Mouse (Mus musculus): ENCODE results near the gene Ascc1.
"Not testable (repeated sequence)": the region's sequence is repeated elsewhere in the genome, so short reads cannot be mapped to it uniquely, and the experiment has no call there.

Gene Ascc1

DNA sequence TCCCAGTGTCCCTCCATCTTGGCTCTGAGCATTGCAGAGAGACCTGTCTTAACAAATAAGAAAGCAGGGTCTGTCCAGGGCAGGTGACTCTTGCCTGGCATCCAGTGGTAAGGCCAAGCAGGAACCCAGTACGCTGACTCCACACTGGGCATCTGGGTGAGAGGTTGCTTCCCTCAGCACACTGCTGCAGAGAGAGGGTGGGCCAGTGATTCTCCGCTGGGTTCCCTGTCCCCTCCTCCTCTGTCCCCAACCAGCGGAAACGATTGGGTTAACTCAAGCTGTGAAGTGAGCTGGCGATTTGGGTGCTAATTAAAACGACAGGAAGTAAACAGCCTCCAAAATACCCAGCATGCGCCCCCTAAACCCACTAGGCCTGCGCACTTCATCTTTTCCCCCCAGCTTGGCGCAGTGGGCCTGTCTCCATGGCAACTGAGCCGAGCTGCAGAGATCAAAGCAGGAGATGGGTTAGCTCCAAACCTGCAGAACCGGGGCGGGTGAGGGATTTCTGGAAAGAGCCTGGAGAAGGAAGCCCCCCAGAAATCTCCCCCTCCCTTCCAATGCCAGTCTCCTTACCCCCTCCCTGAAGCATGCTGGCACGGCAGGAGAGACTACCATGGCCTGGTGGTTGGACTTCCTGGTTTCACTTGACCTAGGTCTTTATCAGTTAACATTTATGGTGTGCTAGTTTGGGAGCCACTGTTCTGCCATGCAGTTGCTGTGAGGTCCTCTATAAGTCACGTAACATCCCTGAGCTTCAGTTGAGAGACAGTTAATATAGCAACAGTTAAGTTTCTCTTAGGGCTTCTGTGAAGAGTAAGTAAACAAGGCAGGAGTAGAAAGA lies 113.0 kb downstream of the Ascc1 start:
- DNase-seq (ENCODE audit: low read depth, low spot score): peak; percentile 85

GRCm38 (mm10) chr10:60116997-60117396 lies 114.4 kb downstream of the Ascc1 start:
- no peak for DNase-seq (ENCODE audit: low read depth, low spot score)

DNA sequence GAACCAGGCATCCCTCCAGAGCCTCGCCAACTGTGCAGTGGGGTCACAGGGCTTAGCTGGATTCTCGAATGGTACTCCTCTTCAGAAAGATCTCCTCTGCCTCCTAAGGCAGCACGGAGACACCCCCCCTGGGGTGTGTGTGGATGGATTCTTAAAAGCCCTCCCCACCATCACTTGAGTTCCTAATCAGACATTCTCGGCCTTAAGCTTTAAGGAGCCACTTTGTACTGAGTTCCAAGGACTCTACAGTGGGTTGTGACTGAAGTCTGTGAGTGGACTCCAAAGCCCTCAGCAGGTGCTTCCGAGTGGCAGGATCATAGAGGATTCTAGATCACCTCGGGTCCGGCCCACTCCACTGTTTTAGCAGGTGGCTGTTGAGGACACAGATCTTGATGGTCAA lies 115.9 kb downstream of the Ascc1 start:
- DNase-seq (ENCODE audit: low read depth, low spot score): no peak

DNA sequence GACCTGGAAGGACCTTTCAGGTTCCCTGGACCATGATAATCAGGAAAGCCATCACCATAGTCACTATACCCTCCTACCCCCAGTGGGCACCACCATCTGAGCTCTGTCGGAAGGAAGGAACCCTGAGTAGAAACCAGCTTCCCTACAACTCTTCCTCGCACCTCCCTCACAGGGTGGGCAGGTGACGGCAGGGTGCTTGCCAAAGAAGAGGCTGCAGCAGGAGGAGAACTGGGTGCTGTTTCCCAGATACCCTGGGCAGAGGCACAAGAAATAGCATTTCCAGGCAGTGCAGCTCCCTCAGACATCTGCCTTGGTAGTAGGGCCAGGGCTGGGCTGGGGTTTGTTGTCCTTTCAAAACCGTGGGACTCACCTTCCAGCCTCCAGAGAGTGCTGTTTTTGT lies 118.0 kb downstream of the Ascc1 start:
- DNase-seq (ENCODE audit: low read depth, low spot score): peak; percentile 72

DNA sequence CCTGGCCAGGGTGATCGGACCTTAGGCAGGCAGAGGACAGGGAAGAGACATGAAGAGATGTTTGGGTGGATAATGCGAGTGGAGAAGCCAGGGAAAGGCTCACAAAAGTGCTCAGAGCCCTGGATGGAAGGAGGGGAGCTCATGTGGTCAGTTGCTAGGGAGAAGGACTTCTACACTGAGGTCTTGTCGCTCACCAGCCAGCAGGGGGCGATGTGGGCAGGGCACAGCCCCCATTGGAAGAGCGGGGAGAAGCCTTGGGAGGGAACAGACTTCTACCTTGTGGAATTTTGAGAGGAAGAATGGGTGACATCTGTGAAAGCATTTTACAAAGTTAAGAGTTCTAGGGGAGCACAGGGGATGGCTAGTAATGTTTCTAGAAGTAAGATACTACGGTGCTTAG lies 121.5 kb downstream of the Ascc1 start:
- no peak for DNase-seq (ENCODE audit: low read depth, low spot score)

DNA sequence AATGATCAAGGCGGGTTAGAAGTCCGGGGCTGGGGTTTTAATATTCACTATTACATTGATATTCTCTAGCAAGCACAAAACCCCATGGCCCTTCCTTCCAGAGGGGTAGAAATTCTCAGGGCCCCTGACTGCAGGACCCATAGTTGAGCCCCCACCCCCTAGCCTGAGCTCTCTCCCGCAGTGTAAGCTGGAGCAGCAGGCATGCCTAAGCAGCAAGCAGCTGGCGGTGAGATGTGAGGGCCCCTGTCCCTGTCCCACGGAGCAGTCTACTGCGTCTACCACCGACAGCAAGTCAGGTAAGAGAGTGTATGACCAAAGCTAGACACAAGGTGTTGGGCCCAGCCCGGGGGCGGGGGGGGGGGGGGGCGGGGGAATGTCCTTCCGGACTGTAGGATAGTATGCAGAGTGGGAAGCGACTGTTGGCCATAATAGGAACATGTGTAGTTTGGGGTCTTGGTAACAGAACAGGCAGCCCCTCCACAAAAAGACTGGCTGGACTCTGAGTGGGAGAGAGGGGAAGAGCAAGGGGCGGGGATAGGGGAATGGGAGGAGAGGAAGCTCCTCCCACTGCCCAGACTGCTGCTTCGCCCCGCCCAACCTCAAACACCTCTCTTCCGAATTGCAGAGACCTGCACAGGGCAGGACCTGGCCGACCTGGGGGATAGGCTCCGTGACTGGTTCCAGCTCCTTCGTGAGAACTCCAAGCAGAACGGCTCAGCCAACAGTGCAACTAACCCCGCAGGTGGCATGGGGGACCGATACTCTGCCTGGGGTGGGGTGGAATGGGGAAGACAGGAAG lies 123.1 kb downstream of the Ascc1 start:
- DNase-seq (ENCODE audit: low read depth, low spot score): no peak

DNA sequence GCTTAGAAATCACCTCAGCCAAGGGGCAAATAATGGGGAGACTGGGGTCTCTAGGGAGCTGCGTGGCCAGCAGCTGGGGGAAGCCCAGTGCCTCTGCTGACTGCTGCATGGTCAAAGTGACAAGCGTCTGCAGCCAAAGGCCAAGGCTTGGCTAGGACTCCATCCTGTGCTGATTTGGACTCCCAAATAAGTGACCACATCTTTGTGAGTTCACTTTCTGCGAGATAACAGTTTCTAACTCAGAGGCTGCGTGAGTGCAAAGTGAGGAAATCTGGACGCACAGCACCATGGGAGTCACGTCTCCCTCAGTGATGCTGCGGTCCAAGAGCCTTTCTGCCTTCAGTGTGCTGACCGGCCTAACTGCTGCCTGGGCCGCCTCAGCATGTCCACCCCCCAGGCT lies 125.7 kb downstream of the Ascc1 start:
- DNase-seq (ENCODE audit: low read depth, low spot score): no peak

DNA sequence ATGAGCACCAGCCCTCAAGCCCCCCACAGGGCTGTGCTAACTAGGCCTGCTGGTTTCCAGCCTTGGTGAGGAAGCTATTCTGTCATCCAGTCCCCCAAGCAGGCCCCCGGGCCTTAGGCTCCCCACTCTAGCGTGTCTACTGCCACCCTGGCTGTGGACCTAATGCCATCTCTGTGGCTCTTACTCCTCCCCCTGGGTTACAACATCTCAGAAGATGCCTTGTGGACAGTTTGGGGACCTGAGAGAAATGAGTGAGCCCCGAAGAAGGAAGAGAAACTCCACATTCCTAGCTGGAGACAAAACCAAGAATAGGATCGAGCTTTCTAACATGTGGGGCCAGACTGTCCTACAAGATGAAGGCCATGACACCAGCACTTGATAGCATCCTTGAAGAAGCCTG lies 127.9 kb downstream of the Ascc1 start:
- no peak for DNase-seq (ENCODE audit: low read depth, low spot score)

DNA sequence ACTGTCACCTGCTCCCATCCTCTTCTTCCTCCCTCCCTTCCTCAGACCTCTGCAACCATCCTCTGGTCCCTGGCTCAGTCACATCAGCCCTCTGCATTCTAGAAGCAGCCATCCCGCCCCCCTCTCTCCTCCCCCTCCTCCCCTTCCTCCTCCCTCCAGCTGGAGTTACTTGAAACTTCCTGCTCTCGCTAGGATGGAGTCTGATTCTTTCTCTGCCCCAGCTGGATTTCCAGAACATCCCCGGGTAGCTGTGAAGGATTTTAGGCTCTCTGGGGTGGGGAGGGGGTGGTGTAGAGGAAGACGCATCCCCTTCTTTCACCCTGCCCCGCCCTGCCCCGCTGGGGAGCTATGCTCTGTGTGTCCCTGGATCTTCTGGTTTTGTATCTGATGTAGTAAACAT lies 130.9 kb downstream of the Ascc1 start:
- DNase-seq (ENCODE audit: low read depth, low spot score): no peak

DNA sequence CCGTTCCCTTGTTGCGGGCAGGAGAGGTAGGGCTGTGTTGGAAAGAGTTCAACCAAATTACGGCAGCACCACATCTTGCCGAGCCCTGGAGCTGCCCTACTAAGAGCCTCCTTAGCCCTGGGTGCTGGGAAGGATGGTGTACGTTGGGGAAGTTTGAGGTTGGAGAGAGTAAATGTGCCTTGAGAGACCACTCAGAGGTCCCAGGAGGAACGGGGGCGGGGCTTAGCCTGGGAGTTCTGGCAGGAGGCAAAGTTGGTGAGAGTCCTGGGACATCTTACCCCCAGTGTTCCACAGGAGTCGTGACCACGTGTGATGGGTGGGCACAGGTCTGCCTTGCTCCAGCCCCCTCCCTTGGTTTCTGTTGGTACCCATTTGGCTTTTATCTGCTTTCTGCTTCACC lies 131.6 kb downstream of the Ascc1 start:
- DNase-seq (ENCODE audit: low read depth, low spot score): no peak

DNA sequence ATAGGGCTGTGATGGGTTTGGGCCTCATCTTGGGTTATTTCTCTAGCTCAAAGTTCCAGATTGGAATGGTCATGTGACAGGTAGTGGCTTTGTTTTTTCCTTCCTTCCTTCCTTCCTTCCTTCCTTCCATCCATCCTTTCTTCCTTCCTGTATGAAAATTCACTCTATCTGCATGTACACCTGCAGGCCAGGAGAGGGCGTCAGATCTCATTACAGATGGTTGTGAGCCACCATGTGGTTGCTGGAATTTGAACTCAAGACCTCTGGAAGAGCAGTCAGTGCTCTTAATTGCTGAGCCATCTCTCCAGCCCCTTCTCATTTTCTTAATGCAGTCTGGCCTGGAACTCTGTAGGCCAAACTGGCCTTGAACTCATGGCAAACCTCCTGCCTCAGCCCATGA lies 133.4 kb downstream of the Ascc1 start:
- DNase-seq (ENCODE audit: low read depth, low spot score): not testable (repeated sequence)

DNA sequence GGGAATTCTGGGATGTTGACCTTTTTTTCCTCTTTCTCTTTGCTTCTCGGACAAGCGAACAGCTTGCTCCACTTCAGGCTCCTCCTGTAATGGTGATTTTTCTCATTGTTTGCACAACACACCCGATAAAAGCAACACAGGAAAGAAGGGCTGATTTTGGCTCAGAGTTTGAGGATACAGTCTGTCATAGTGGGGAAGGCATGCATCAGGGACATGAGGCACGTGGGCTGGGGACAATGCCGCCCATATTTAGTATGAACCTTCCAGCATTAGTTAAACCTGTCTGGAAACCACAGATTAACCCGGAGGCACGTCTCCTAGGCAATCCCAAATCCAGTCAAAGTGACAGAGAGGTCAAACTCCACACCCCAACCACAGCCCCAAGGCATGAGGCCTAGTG lies 134.3 kb downstream of the Ascc1 start:
- no peak for DNase-seq (ENCODE audit: low read depth, low spot score)

DNA sequence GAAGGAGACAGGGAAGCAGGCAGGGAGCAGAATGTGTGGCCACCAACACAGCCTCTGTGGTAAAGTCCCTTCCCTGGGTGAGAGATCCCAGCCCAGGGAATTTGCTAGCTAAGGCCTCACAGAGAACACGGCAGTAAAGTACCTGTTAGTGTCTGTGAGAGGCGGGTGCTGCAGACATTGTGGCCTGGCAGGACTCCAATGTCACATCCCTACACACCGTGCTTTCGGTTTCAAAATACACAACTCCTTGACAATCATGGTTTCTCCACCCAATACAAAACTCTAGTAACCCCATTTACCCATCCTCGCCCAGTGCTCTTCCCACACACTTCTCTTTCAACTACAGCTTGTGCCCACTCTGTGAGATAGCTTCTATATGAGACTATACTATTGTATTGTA lies 136.1 kb downstream of the Ascc1 start:
- DNase-seq (ENCODE audit: low read depth, low spot score): no peak

- no peak for DNase-seq (ENCODE audit: low read depth, low spot score)
These were observed 138.1 kb downstream of the Ascc1 start for GRCm38 (mm10) chr10:60140751-60141150.

DNA sequence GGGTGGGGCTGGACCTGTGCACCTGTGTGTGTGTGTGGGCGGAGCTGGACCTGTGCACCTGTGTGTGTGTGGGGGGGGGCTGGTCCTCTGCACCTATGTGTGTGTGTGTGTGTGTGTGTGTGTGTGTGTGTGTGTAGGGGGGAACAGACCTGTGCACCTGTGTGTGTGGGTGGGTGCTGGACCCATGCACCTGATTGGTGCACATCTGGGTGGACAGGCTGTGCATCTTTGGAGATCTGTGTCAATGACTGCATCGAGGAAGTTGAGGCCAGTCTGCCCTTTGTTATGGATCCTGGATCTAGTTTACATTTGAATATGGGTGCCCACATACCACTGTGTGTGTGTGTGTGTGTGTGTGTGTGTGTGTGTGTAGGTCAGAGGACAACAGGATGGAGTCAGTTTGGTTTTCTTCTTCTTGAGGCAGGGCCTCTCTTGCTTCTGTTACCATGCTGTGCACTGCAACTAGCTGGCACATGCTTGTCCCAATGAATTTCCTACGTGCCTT lies 139.1 kb downstream of the Ascc1 start:
- DNase-seq (ENCODE audit: low read depth, low spot score): no peak

DNA sequence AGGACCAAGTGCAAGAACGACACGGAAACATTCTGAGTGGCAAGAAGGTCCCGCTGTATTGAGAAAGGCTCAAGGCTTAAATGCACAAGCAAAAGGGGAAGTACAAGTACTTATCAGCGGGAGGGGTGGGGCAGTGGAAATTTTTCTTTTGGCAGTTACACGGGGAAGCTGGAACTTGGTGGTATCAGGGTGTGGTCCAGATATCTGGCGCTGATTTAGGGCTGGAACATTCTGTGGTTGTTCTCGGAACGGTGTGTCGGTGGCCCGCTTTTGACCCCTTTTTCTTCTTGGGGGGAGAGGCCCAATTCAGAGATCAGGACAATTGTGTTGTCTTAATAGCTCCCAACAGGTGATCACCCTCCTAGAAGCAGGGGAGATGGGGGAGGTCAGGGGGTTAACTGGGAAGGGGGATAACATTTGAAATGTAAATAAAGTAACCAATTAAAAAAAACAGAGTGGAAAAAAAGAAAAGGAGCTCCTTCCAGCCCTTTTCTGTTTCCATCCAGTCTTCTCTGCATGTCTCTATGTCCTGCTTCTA lies 145.0 kb downstream of the Ascc1 start:
- DNase-seq (ENCODE audit: low read depth, low spot score): not testable (repeated sequence)

DNA sequence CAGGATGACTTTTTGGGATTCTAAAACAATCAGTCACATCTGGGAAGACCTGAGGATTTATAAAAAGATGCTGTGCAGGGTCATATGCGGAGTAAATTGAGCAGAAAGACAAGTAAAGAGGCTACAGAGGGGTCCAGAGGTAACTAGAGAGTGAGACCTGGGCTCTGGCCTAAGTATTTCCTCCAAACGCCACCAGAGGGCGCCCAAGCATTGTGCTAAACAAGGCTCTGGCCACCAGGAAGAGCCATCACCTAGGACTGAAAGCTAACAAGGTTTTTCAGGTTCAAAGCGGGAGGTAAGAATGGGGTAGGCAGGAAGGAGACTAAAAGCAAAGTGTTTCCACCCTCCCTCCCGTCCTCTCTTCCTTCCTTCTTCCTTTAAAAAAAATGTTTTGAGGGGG lies 145.5 kb downstream of the Ascc1 start:
- no peak for DNase-seq (ENCODE audit: low read depth, low spot score)

Data from telencephalon, adult 2 months (tissue).